Mouse (Mus musculus) retina, postnatal 7 days (tissue): ENCODE results near the gene Srcap.
"Not testable (repeated sequence)": the region's sequence is repeated elsewhere in the genome, so short reads cannot be mapped to it uniquely, and the experiment has no call there.

Experiments
- DNase-seq: peaks from one replicate; pipeline ENCODE4 v3.0.0-alpha.2; 2012; ENCODE audit warnings: low read depth, low spot score

The Srcap gene

GRCm38 (mm10) chr7:127489982-127490381 lies 21.8 kb upstream of the Srcap start:
- no peak for DNase-seq

DNA sequence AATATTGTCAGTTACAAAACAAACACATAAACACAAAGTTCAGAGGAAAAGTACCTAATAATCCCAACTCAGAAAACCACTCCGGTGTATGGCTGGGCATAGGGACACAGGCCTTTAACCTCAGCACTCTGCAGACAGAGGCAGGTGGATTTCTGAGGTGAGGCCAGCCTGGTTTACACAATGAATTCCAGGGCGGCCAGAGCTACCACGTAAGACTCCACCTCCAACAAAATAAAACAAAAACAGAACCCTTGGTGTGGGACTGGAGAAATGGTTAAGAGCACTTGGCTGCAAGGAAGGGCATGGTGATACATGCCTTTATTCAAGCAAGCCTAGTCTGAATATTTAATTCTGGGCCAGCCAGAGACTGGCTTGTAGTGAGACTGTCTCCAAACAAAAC lies 19.9 kb upstream of the Srcap start:
- no peak for DNase-seq

DNA sequence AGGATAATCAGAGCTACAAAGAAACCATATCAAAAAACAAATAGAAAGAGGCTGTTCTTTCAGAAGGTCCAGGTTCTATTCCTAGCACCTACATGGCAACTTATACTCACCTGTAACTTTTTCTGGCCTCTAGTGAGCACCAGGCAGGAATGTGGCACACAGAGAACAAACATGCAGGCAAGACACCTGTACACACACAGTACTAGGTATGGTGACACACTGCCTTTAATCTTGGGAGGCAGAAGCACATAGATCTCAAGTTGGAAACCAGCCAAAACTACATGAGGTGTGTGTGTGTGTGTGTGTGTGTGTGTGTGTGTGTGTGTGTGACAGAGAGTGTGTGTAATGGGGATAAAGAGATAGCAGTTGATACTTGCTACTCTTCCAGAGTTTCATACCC lies 17.1 kb upstream of the Srcap start:
- no peak for DNase-seq

DNA sequence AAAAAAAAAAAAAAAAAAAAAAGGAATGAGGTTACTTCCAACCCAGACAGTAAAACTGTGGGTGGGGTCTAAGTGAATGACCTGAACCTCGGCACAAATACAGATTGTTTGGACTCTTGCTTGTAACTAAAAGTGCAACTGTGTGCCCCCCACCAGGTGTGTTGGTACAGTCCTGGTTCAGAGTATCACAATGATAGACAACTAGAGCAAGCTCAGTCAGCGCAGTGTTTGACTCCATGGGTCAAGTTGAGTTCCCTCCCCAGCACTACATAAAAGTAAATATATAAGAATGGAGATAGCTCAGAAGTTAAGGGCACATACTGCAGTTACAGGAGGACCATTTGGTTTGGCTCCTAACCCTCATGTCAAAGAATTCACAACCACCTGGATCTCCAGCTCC lies 14.4 kb upstream of the Srcap start:
- no peak for DNase-seq

- DNase-seq: no peak
Observed at GRCm38 (mm10) chr7:127498407-127498806, 13.4 kb upstream of the Srcap start.

DNA sequence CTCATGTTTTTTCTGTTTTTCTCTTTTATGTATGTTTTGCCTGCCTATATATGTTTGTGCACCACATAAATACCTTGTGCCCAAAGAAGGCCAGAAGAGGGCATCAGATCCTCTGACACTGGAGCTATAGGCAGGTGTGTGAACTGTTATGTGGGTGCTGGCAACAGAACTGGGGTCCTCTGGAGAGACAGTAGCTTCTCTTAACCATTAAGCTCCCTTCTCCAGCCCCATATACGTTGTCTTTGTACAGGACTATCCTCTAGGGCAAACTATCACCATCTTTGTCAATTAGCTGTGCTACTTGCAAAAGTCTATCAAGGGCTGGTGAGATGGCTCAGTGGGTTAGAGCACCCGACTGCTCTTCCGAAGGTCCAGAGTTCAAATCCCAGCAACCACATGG lies 3.5 kb upstream of the Srcap start:
- DNase-seq: no peak

DNA sequence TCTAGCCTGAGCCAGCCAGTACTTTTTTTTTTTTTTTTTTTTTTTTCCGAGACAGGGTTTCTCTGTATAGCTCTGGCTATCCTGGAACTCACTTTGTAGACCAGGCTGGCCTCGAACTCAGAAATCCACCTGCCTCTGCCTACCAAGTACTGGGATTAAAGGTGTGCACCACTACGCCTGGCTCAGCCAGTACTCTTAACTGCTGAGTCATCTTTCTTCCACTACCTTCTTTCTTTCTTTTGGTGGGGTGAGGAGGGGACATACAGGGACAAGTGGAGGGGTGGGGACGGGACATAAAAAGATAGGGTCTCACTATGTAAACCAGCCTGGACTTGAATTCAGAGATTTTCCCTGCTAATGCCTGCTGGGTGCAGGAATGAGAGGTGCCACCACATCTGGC lies 2.0 kb upstream of the Srcap start:
- not testable (repeated sequence) for DNase-seq

DNA sequence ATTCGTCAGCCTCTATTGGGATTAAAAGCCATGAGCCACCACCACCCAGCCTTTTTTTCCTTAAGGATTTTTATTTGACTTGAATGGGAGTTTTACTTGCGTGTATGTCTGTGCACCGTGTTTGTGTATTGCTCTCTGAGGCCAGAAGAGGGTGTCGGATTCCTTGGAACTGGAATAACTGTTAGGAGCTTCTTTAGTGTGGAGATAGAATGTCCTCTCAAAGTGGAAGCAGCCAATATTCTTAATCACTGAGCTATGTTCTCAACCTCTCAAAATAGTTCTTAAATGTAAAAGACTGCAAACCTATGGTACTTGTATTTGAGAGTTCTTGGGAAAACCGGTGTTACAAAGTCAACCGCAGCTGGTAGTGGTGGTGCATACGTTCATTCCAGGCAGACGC lies 542 bp upstream of the Srcap start:
- no peak for DNase-seq

- peak; percentile 94 for DNase-seq
Observed at GRCm38 (mm10) chr7:127512231-127513015, 640 bp downstream of the Srcap start.

- no peak for DNase-seq
Observed at GRCm38 (mm10) chr7:127513016-127513390, 1.2 kb downstream of the Srcap start.

GRCm38 (mm10) chr7:127513781-127514180 lies 2.0 kb downstream of the Srcap start:
- DNase-seq: no peak

DNA sequence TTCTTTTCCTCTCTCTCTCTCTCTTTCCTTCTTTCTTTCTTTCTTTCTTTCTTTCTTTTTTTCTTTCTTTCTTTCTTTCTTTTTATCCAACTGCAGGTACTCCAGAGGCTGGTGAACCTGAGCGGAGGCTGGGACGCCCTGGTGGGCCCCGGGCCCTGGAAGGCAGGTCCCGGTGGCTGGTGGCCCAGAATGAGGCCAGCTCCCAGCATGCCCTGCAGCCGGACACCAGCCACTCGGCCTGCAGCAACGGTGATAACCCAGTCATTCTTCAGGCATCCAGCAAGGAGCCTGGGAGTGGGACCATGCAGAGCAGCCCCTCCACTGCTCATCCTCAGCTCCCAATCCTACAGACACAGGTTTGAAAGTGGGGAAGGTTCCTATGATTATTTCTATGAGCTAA lies 4.1 kb downstream of the Srcap start:
- no peak for DNase-seq

DNA sequence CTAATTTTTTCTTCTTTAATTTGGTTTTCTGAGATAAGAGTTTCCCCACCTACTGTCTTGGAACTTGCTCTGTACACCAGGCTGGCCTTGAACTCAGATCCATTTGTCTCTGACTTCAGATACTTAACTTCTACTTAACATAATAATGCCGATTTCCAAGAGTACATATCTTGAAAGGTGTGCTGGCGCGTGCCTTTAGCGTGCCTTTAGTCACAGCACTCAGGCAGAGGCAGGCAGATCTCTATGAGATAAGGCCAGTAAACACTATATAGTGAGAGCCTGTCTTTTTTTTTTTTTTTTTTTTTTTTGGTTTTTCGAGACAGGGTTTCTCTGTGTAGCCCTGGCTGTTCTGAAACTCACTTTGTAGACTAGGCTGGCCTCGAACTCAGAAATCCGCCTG lies 4.6 kb downstream of the Srcap start:
- DNase-seq: no peak

DNA sequence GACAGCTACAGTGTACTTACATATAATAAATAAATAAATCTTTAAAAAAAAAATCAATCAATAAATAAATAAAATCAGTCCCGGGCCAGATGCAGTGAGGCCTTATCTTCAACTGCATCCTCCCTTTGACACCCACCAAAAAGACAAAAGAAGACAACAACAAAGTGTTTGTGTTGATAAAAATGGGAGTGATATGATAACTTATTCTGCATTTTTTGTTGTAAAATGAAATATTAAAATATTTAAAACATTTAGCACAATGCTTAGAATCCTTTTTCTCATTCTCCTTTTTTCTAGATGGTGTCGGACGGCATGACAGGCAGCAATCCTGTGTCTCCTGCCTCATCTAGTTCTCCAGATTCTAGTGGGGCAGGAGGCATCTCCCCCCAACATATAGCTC lies 7.5 kb downstream of the Srcap start, which contains the start of gene Gm42715:
TSS of gene Gm42715 (plus strand) at position 301 of the 400 bp plus-strand sequence.
- DNase-seq: no peak

DNA sequence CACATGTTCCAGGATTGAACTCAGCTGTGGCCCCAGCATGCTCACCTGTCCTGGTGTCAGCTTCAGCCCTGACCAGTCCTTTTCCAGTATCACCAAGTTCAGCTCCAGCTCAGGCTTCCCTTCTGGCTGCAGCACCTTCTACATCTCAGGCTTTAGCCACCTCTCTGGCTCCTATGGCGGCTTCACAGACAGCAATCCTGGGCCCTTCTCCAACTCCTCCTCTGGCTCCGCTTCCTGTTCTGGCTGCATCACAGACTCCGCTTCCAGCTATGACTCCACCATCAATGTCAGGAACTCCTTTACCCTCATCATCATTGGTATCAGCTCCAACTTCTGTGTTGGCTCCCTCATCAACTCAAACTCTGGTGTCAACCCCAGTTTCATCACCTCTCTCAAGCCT lies 29.9 kb downstream of the Srcap start:
- DNase-seq: no peak

DNA sequence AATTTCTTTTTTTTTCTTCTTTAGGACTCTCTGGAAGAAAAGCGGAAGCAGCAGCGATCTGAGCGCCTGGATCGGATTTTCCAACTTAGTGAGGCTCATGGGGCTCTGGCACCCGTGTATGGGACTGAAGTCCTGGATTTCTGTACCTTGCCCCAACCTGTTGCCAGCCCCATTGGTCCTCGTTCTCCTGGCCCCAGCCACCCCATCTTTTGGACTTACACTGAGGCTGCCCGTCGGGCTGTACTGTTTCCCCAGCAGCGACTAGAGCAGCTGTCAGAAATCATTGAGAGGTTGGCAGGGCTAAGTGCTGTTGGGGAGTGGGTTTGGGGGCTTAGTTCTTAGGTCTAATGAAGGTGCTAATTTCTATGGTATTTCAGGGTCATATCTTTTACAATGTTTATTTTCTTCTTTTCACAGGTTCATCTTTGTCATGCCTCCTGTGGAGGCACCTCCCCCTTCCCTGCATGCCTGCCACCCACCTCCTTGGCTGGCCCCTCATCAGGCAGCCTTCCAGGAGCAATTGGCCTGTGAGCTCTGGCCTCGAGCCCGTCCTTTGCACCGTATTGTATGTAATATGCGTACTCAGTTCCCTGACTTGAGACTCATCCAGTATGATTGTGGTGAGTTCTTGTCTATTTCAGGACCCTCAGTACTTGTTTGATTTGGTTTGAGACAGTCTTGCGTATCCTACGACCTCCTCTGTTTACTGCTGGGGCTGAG lies 37.5 kb downstream of the Srcap start:
- no peak for DNase-seq

DNA sequence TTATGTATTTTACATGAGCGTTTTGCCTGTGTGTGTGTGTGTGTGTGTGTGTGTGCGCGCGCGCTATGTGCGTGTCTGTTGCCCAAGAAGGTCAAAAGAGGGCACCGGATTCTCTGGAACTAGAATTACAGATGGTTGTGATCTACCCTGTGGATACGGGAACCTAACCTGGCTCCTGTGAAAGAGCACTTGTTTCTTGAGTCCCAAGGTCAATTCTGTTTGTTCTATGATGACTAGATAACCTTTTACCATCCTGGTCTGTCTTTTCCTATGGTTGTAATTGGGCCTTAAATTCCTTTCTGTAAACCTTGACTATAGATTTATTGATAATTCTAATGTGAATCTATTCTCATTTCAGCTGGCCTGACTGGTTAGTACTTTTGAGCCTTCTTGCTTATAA lies 39.8 kb downstream of the Srcap start:
- DNase-seq: no peak

DNA sequence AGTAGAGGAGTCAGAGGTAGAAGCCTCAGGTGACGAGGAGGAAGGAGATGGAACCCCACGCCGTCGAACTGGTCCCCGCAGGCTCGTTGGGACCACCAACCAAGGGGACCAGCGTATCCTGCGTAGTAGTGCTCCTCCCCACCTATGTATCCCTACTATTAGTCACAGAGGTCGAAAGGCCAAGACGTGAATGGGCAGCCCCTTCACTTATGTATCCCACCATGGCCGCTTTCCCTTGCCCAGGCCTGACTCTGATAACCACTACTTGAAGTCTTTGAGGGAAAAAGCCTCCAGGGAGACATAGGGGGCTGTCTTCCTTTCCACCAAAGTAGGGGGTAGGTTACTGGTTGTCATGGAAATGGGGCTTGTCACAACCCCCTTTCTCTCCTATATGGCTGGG lies 48.8 kb downstream of the Srcap start:
- no peak for DNase-seq

GRCm38 (mm10) chr7:127561340-127561858 lies 49.6 kb downstream of the Srcap start, which contains the start of gene Tmem265:
TSS of gene Tmem265 (plus strand) at chr7:127561390.
- no peak for DNase-seq

DNA sequence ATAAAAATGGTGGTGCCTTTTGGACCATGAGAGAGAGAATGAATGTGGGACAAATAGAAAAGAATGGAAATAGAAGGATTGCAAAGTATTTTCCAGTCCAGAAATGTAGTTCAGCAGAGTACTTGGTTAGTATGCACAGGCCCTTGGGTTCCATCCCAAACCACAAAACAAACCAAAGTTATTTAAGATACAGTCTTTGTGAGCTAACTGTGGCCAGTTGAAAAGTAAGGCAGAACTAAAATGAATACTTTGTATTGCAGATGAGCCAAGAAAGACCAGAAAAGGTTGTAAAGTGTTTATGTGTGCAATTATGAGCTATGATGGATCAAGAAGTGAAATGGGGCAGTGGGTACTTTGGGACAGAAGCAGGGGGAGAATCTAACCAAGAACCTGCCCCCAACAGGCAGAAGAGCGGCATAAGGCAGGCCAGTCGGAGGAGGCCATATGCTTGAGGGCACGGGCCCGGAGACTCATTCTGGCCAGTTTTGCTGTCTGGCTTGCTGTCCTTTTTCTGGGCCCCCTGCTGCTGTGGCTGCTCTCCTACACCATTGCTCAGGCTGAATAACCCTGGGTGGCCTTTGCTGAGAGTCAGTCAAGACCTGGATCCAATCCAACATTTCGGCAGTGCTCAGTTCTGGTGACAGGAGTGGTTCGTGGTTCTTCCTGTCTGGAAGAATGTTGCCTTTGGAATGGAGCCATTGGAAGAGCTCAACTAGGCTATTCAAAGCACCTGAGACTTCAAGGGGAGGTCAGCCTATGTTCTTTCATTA lies 52.8 kb downstream of the Srcap start:
- DNase-seq: no peak

DNA sequence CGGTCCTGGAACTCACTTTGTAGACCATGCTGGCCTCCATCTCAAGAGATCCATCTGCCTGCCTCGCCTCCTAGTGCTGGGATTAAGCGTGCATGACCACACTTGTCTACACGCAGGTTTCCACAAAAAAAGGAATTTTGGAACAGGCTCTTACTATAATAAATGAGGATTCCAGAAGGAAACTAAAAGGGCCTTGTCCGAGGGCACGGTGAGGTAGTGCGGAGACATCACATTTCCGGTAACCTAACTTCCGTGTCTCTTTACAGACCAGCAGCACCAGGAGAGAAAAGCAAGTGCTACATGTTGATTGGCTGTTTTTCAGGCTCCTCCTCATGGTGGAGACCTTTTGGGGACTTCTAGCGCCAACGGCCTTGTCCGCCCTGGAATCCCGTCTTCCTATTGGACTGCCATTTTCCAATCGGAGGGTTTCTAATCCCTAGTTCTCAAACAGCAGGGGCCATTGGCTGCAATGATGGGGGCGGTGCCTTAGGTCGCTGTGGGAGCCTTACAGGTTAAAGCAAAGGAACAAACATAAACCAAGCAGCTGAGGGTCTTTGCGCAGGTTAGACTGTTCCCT lies 61.2 kb downstream of the Srcap start, which contains the start of gene Phkg2:
TSS of gene Phkg2 (plus strand) at position 446 of the 577 bp plus-strand sequence.
- peak; percentile 90 for DNase-seq
